Mouse (Mus musculus): Measurements from ENCODE around the gene Pced1b. TPM values are rescaled to one million over a fixed set of nuclear protein-coding genes. Genes with fewer than 3 reads are reported as not detected.

Gene Pced1b
- 297 TPM for total RNA-seq (2023)

GRCm38 (mm10) chr15:97246911-97247790, at the start of gene Pced1b, which contains the start of gene Amigo2:
Gene Pced1b (plus strand): TSS chr15:97247107.
Gene Amigo2 (minus strand): TSS chr15:97247287.

Other genes starting within 250 kb of the Pced1b start
- gene Slc38a4, start 191.2 kb upstream of the Pced1b start, total RNA-seq (2023), result not detected
- 14.5 TPM for gene Amigo2, start 180 bp downstream of the Pced1b start, total RNA-seq (2023)